Mouse (Mus musculus) kidney, postnatal 14 days (tissue): ENCODE results near the gene Plin3.

ENCODE experiments used
- DNase-seq: peaks from one replicate; pipeline ENCODE4 v3.0.0; 2022; ENCODE audit warnings: mixed read lengths

Gene Plin3

GRCm38 (mm10) chr17:56233818-56234469, 58.7 kb downstream of the Plin3 start:
- DNase-seq = peak; percentile 71

- no peak for DNase-seq
Observed at GRCm38 (mm10) chr17:56233389-56233788, 59.3 kb downstream of the Plin3 start.

GRCm38 (mm10) chr17:56229943-56230342, 62.7 kb downstream of the Plin3 start:
- no peak for DNase-seq
